Mouse (Mus musculus) MN1 (cell line): Measurements from ENCODE around the gene Snrk.

ENCODE experiments used
- DNase-seq: peaks from one replicate; pipeline ENCODE4 v3.0.0-alpha.2; 2016; ENCODE audit warnings: low spot score

Gene Snrk

GRCm38 (mm10) chr9:122117112-122117616 is at the start of gene Snrk:
Snrk (plus strand) TSS chr9:122117266.
- peak; percentile 86 for DNase-seq

DNA sequence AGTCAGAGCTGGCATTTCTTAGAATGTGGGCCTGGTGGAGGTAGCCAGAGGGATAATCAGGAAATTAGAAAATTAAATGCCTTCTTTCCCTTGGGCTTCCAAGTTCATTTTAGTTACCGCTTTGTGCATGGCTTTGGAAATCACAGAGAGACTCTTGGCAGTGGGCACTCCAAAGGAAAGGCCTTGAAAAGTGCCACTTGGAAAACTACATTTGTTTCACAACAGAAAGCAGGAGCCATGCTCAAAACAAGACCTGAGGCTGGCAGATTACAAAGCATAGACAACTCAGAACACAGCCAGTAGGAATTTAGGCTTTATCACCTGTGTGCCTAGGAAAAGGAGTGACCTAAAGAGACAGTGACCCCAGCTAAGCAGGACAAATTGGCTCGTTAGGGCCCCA is 49.4 kb upstream of the Snrk start:
- DNase-seq, result no peak

GRCm38 (mm10) chr9:122069560-122070174 is 47.4 kb upstream of the Snrk start:
- no peak for DNase-seq

DNA sequence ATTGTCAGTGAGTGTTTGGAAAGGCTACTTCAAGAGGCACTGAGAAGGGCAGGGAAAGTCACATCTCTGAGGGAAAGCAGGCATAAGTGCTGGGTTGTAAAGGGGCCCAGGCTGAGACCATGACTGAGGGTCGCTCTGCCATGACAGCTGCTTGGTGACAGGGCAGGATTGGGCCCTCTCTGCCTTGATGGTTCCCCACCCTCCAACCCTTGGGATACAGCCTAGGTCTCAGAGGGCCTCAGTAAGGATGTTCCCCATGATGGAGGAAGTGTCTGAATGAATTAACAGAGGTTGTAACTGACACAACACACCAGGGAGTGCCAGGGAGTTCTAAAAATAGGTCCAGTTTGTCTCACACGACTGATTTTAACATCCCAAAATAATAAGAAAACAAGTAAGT is 43.1 kb upstream of the Snrk start:
- no peak for DNase-seq

GRCm38 (mm10) chr9:122074575-122074974 is 42.5 kb upstream of the Snrk start:
- DNase-seq, result no peak

GRCm38 (mm10) chr9:122078456-122078855 is 38.6 kb upstream of the Snrk start:
- DNase-seq, result peak; percentile 45

- DNase-seq, result no peak
These were observed 33.4 kb upstream of the Snrk start for GRCm38 (mm10) chr9:122083698-122084097.

- DNase-seq, result no peak
These were observed 32.9 kb upstream of the Snrk start for GRCm38 (mm10) chr9:122084175-122084574.

GRCm38 (mm10) chr9:122084636-122085035 is 32.4 kb upstream of the Snrk start:
- no peak for DNase-seq

GRCm38 (mm10) chr9:122085055-122085454 is 32.0 kb upstream of the Snrk start:
- no peak for DNase-seq

- no peak for DNase-seq
These were observed 31.4 kb upstream of the Snrk start for GRCm38 (mm10) chr9:122085550-122086205.

- no peak for DNase-seq
These were observed 30.0 kb upstream of the Snrk start for GRCm38 (mm10) chr9:122087086-122087485.

DNA sequence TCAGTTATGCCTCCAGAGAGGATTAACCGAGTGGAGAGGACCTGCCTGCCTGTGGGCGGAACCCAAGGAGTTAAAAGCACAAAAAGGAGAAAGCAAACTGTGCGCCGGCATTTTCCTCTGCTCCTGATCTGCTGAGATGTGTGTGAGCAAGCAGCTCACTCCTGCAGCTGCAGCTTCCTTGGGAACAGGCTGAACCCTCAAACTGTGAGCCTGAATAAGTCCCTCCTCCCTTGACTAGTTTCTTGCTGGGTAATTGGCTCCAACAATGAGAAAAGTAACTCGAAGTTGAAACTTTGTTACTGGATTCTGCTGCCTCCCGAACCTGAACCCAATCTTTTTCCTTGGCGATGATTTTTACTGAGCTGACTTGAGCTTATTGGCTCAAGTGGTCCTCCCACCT is 25.9 kb upstream of the Snrk start:
- no peak for DNase-seq

- DNase-seq, result no peak
These were observed 25.3 kb upstream of the Snrk start for GRCm38 (mm10) chr9:122091782-122092228.

DNA sequence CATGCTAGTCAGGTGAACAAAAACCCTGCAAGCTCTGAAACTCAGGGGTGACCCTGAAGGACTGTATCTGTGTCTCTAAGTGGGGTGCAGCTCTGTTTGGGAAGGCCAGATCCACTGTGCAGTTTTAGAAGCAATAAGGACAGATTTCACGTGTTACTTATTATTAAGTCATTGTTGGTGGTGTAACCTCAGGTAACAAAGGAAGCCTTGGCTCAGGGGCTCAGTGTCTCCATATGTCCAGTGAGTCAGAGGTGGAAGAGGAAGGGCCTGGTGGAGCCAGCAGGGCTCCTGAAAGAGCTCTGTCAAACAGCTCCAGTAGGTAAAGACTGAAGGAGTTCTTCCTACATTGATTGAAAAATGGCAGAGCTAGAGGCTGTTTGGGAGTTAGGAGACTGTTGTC is 22.9 kb upstream of the Snrk start:
- DNase-seq, result no peak

DNA sequence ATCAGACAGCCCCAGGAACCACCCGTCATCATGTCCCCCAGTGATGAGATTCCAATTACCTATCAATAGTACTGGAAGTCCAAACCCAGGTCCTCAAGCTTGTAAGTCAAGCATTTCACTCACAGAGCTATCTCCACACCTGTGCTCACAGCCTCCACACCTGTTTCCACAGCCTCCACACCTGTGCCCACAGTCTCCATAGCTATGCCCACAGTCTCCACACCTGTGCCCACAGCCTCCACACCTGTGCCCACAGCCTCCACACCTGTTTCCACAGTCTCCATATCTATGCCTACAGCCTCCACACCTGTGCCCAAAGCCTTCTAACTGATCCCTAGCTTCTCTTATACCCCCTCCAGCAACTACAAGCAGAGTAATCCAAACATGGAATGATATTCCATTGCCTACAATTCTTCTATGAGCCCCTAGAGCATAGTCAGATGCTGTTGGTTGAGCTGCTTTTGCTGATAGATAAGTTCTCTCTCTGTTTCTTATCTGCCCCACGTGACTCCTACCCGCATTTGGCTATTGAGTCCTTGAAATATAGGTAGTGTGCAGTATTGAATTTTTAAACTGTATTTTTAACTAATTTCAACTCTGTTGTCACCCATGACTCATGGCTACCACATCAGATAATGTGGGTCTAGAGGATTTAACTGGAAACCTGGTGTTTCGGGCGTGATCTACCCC is 20.1 kb upstream of the Snrk start:
- DNase-seq, result no peak

DNA sequence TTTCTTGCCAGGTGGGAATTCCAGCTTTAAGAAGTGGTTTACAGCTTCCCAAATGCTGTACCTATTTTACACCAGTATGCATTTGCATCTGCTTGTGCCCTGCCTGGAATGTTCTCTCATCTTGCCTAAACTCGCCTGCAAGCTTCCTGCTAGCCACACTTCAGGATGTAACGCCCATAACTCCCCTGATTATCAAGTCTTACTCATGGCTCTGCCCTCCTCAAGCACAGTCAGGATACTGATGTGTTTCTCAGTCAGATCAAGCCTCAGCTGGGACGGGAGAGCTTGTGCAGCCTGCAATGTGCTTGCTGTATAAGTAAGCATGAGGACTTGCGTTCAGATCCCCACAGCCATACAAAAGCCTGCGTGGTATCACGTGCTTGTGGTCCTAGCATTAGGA is 19.5 kb upstream of the Snrk start:
- no peak for DNase-seq

- DNase-seq, result no peak
These were observed 16.4 kb upstream of the Snrk start for GRCm38 (mm10) chr9:122100584-122101127.

- DNase-seq, result no peak
These were observed 15.9 kb upstream of the Snrk start for GRCm38 (mm10) chr9:122101196-122101595.

DNA sequence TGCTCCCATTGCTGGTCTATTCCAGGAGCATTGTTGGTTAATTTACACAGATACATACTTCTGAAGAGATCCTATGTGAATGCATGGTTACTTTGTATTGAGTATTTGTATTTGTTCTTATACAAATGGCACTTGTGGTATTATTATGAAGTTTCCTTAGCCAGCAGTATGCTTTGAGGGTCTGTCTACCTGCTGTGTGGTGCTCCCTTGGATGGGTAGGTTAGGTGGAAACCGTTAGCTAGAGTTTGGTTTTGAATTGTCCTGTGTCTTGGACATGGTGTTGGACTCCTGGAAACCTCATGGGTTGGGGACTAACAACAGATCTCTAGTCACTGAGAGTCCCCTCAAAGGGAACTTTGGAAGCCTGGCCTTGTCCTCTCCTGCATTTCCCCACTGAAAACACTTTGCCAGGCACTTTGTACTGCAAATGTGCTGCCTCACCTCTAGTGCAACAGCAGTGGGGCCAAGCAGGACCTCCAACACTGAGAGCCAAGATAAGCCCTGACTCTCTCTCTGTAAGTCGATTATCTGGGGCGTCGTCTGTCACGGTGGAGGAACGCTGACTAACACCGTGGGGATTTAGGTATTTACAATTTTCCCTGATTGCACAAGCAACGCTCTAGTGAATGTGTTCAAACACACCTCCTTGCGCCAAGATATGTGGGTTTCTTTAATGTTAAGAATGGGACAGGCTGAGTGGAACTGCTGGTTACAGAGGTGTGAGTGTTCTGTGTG is 13.3 kb upstream of the Snrk start:
- no peak for DNase-seq

GRCm38 (mm10) chr9:122104285-122104829 is 12.7 kb upstream of the Snrk start:
- no peak for DNase-seq
